Mouse (Mus musculus): ENCODE measurements around the gene Hpgds. TPM values are rescaled to one million over a fixed set of nuclear protein-coding genes. Genes with fewer than 3 reads are reported as not detected.

Hpgds gene
- 0.78 and 1.5 TPM in 2 replicates for total RNA-seq (2021)
- long read RNA-seq, experiment 1, result 0 reads
- long read RNA-seq, experiment 2, result 0 reads

DNA sequence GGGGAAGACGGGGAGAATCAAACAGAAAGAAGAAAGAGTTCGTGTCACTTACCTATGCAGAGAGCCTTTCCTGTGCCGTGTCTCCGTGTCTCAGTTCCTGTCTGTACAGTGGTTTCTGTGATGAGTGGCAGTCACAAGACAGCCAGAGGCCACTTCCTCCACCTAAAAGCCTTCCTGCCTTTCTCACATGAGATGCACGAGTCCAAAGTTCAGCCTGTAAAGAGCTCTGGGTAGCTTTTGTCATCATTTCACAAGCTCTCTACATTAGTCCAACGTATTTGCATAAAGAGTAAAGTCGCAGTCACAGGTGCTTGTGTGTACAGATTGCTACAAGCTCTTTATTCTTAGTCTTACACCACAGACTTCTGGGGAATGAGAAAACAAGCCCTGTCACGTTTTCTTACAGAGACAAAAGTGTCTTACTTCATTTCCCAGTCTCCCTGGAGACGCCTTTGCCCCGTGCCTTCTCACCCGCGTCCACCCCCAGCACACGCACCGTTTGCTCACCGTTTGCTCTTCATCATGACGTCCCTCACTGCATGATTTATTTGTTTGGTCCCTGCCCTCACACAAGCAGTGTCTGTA lies at the start of gene Hpgds:
TSS of gene Hpgds (minus strand) at position 288 of the 585 bp plus-strand sequence.
- peak; percentile 9 for DNase-seq

- no peak for DNase-seq
These were observed 20.3 kb upstream of the Hpgds start for GRCm38 (mm10) chr6:65164977-65165376.

DNA sequence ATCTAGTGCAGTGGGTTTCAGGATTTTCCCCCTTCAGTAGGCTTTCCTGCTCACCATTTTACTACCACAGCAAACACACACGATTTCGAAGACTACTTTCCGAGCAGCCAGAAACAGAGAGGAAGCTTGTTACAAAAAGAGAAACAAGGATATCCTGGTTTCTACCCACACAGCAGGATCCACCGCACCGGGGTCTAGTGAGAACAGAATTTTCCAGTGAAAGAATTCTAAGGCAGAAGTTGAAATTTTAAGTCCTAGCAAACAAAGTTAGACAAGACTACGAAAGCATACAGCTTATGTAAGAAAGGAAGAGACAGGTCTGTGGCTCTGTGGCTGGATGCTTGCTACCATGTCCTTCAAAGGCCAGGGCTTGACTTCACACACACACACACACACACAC lies 19.4 kb upstream of the Hpgds start:
- no peak for DNase-seq

DNA sequence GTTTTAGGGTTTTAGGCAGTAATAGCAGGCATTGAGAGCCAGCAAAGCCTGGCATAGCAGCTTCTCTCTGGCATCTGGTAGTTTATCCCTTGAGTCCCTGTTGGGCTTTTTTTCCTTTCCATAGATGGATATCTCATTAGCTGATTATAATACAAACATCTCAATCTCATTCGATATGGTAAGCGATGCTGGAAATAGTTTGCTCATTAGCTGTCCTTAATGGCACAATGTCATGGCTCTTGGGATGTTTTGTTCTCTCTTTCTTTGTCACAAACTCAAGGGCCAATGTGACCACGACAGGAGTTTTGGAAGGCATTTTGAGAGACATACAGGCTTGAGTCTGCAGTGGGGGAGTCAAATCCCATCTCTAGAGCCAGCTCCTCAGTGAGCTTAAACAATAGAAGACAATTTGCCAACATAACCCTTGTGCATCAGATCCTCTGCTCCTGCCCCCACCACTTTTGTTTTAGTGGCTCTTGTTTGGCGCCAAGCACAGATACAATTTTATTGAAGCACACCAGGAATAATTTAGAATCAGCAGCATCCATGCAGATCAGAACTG lies 14.8 kb upstream of the Hpgds start:
- no peak for DNase-seq

DNA sequence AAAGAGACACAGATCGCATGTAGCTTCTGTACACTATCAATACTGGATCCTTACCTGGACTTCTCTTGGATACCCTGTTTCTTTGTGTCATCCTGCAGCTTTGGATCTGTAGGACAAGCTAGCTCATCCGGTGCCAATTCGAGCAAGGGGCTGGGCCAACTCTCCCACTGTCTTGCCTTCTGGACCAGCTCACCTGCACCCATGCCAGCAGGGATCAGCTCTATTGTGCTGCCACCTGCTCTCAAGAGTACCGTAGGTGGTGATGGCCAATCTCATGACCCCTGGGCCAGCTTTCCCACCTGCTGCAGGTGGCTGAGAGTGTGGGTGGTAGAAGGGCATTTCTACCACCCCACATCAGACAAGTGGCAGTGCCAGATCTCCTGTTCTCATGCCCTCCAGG lies 12.3 kb upstream of the Hpgds start:
- no peak for DNase-seq

- DNase-seq, result no peak
These were observed 8.9 kb upstream of the Hpgds start for GRCm38 (mm10) chr6:65153570-65153969.

DNA sequence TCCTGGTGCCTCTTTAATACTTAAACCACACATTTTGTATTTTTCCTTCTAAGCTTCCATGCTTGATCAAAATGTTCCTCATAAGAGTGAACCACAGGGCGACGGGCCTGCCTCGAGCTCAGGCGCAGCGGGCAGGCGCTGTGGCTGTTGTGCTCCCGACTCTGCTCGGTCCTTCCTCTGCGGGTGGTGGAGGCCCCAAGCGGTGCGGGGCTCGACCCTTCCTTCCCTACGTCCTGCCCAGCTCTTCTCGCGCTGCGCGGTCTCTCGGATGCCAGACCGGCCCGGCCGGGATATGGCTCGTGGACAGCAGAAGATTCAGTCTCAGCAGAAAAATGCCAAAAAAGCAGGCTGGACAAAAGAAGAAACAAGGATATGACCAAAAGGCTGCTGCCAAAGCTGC lies 6.0 kb upstream of the Hpgds start:
- no peak for DNase-seq

GRCm38 (mm10) chr6:65146363-65146762 lies 1.7 kb upstream of the Hpgds start:
- no peak for DNase-seq

- DNase-seq, result no peak
These were observed 2.4 kb downstream of the Hpgds start for GRCm38 (mm10) chr6:65142316-65142715.

GRCm38 (mm10) chr6:65140750-65141243 lies 3.9 kb downstream of the Hpgds start:
- no peak for DNase-seq

GRCm38 (mm10) chr6:65140082-65140749 lies 4.5 kb downstream of the Hpgds start:
- DNase-seq, result no peak

DNA sequence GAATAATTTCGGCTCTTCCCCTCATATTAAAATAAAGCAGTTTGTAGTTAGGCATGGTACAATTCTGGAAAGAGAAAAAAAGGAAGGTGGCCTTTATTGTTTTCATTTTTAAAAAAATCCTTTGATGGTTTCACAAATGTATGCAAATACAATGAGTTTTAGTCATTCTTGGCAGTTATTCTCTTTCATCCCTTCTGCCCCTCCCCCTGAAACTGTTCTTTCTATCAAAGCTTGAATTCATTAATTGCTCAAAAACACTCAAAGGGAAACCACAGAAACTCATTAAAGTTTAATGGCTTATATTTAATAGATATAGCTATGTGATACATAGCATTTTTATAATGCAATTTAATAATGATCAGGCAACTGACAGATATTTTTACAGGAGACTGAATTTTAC lies 6.5 kb downstream of the Hpgds start:
- DNase-seq, result no peak

DNA sequence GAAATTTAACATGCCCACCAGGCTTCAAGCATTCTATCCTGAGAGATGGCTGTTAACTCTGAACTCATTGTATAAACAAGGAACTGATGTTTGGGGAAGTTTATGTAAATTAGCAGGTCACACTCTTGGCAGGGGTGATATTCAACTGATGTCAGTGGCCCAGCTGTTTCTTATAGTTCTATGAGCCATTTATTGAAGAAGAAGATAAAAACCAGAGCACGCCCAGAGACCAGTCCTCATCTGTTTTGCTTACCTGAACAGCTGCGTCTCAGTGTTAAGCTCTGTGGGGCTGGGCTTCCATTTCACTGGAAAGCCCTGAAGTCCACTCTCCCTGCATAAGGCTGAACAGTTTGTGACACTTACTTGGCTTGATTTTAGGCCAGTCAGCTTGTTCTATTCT lies 6.9 kb downstream of the Hpgds start:
- DNase-seq, result no peak

DNA sequence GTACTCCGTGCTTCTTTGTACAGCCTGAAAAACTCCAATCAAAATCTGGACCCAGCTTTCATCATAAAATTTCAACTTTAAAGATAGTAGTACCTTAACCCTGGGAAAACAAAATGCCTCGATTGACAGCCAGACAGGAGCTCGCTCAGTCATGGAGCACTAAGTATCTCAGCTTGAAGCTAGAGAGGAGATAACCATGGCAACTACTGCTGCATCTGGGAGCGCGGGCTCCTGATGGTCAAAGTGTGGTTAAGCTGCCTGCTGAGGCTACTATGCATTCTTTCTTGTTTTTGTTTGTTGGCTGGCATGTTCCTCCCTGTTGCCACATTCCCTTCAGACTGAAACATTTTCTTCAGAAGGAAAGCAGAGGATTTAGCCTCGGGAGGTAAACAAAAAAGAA lies 12.3 kb downstream of the Hpgds start:
- no peak for DNase-seq

DNA sequence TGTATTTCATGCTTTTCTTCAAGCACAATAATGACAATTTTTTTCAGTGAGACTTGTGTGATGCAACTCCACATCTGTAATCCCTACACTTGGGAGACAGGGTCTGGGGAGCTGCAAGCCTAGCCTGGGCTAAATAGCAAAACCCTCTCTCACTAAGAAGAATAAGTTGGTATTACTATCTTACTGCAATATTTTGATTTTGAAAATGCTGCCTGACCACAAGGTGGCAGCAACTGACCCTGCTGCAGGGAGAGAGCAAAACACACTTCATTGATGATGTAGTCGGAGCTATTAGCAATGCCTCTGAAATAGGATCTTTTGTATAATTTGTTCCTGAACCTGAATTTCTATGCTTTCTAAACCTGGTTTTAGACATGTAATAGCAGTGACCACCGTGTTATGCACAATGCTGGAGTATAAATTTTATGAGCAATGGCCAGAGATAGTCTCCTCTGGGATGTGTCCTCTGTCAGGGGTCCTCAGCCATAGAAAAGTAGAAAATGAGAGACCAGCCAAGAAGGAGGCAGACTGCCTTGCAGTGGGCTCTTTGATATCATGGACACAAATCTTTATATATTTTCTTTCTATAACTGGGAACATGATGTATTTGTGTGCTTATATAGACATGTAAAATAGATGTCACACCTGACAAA lies 18.5 kb downstream of the Hpgds start:
- peak; percentile 69 for DNase-seq

DNA sequence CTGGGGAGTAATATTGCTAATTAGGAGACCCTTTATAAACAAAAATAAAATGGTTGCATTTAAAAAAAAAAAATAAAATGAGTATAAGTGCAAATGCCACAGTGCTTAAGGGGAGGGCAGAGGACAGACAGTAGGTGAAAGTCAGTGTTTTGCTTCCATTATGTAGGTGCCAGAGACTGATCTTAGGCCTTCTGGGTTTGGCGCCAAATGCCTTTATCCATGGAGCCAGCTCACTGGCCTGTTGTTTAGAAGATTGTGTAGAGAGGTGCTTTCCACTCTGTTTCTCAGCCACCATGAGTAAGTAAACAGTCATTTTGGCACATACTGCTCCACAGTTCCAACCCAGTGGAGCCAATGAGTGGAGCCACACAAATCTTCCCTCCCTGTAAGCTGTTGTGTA lies 27.2 kb downstream of the Hpgds start:
- no peak for DNase-seq

- no peak for DNase-seq
These were observed 29.8 kb downstream of the Hpgds start for GRCm38 (mm10) chr6:65114902-65115301.

DNA sequence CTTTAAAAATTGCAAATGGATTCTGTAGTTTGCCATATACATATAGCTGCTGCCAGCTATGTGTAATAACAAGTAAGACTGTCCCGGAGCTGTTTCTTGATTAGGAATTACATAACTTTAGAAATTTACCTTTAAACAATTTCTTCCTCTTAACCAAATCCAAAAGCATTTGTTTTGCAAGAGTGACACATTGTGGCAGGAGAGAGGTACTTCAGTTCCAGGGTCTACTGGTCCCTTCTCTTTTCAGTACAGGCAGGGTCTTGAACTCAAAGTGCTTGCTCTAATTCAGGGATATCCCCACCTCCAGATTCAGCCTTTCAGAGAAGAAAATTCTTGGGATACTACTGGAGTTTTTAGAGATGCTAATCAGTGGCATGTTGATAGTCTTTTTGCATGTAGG lies 65.6 kb downstream of the Hpgds start:
- no peak for DNase-seq

- no peak for DNase-seq
These were observed 69.5 kb downstream of the Hpgds start for GRCm38 (mm10) chr6:65075201-65075600.

Measured in adrenal gland, postnatal 14 days (tissue).